Mouse (Mus musculus): ENCODE measurements around the gene Hoxb6.

- no peak for TF ChIP-seq CTCF (IDR thresholded peaks at IDR 0.05; ENCODE audit: extremely low read depth, insufficient read depth, low read length)
- no peak for TF ChIP-seq POLR2A (IDR thresholded peaks at IDR 0.05; ENCODE audit: extremely low read depth, insufficient read depth, low read length)
These were observed 53.9 kb downstream of the Hoxb6 start for GRCm38 (mm10) chr11:96345893-96346806.

Data from cortical plate, adult 2 months (tissue).